Mouse (Mus musculus) neural tube, embryonic 12.5 days (tissue): ENCODE measurements around the gene Col16a1. TPM values are rescaled to one million over a fixed set of nuclear protein-coding genes. Genes with fewer than 3 reads are reported as not detected.

ENCODE experiments used
- ATAC-seq: fragments of 200-750 bp; cut with Nextera tagmentation; 2 replicates; pipeline ENCODE4 v1.8.0; 2017; ENCODE audit warnings: low read depth, mild to moderate bottlenecking, moderate TSS enrichment, moderate library complexity; ENCODE audit not compliant: low FRiP score
- H3K27ac ChIP-seq: fragments of 300-500 bp; sonication (generic); 2 replicates; pipeline ENCODE4 v1.5.1; 2016
- H3K27me3 ChIP-seq: fragments of 300-500 bp; sonication (generic); replicated peaks from 2 replicates; pipeline ENCODE4 v1.6.1; 2016; ENCODE audit warnings: mild to moderate bottlenecking
- H3K36me3 ChIP-seq: fragments of 300-500 bp; sonication (generic); 2 replicates; pipeline ENCODE4 v1.6.1; 2016; ENCODE audit warnings: mild to moderate bottlenecking
- H3K4me1 ChIP-seq: fragments of 300-500 bp; sonication (generic); 2 replicates; pipeline ENCODE4 v1.6.1; 2016
- H3K4me2 ChIP-seq: fragments of 300-500 bp; sonication (generic); replicated peaks from 2 replicates; pipeline ENCODE4 v1.6.1; 2016; ENCODE audit warnings: mild to moderate bottlenecking
- H3K4me3 ChIP-seq: fragments of 300-500 bp; sonication (generic); 2 replicates; pipeline ENCODE4 v1.5.1; 2016
- H3K9ac ChIP-seq: fragments of 300-500 bp; sonication (generic); 2 replicates; pipeline ENCODE4 v1.6.1; 2016; ENCODE audit warnings: mild to moderate bottlenecking
- H3K9me3 ChIP-seq: fragments of 300-500 bp; sonication (generic); 2 replicates; pipeline ENCODE4 v1.6.1; 2016; ENCODE audit warnings: mild to moderate bottlenecking
- WGBS: fragments of 180-500 bp; shearing (Covaris S2); methylation state at CpG from one replicate; pipeline ENCODE4 v1.1.7; 2016; 5-methylcytosine and 5-hydroxymethylcytosine counted together
- polyA plus RNA-seq: library from polyadenylated mRNA; unstranded; fragments of >200 nt; fragmentation: Nextera tagmentation; extraction: Ambion mirVana; gene quantifications from 2 replicates; pipeline ENCODE4 v1.2.1, GENCODE M21; 2016

Gene Col16a1
- polyA plus RNA-seq, 1 experiment from 2014 or later: 12.7 TPM

GRCm38 (mm10) chr4:130140992-130141402, 93.4 kb downstream of the Col16a1 start:
- H3K27ac ChIP-seq: no peak overlapping the region
- 46% methylated on average over 9 of the region's 9 CpGs for WGBS
- ATAC-seq: no peak

DNA sequence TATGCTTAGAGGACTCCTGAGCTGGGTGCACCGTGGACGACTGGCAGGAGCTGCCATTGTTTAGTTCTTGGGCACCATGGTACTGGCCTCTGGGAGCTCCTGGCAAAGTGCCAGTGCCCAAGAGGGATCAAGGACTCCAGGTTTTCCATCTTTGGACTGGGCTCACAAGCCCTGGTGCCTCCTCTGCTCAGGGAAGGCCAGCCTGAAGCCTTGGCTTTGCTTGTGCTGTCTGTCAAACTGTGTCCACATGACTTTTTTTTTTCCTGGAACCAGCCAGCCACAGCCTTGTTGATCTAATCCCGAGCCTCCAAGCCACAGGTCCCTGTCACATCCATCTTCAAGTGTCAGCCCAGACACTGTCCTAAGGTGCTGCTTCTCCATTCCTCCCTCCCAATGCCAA, 94.1 kb downstream of the Col16a1 start:
- Histone ChIP-seq H3K9ac (no peak overlapping the region), H3K27me3 (peaks cover 52% of the 10 kb centered on the region)
- 57% methylated on average over 3 of the region's 3 CpGs for WGBS

More at GRCm38 (mm10) chr4:130140992-130141402, 93.4 kb downstream of the Col16a1 start:
- H3K4me3 ChIP-seq: no peak overlapping the region
- H3K4me2 ChIP-seq: peak overlapping the region; percentile 16; the same call in 1 of the 2 replicates
- H3K4me1 ChIP-seq: peaks cover 27% of the 10 kb centered on the region
- no peaks in the 10 kb centered on the region for H3K36me3 ChIP-seq
- no peaks in the 10 kb centered on the region for H3K9me3 ChIP-seq
- no peak overlapping the region for H3K9ac ChIP-seq
- peaks cover 56% of the 10 kb centered on the region for H3K27me3 ChIP-seq

DNA sequence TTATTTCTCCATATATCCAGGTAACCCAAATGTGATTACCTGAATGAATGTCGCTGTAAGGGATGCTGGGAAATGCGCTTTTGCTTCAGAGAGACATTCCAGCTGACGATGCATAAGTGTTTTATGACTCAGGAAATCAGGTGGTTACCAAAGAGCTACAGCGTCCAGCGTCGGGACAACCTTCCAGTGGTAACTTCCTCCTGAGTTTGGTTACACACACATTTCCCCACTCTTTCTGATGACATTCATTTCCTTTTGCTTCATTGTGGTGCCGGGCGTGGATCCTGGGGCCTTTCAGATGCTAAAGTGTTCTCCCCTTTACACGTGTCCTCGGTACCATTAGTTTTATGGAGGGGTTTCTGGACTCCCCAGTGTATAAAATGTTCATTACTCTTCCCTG, 100.8 kb downstream of the Col16a1 start:
- no peak overlapping the region for H3K4me3 ChIP-seq
- ATAC-seq: no peak
- WGBS: 73% methylated on average over 10 of the region's 10 CpGs
- no peaks in the 10 kb centered on the region for H3K4me1 ChIP-seq
- H3K9ac ChIP-seq: no peak overlapping the region
- no peaks in the 10 kb centered on the region for H3K36me3 ChIP-seq
- no peak overlapping the region for H3K27ac ChIP-seq
- no peak overlapping the region for H3K4me2 ChIP-seq
- peaks cover 11% of the 10 kb centered on the region for H3K27me3 ChIP-seq
- no peaks in the 10 kb centered on the region for H3K9me3 ChIP-seq

More for the DNA sequence above, 94.1 kb downstream of the Col16a1 start:
- H3K4me3 ChIP-seq: no peak overlapping the region
- ATAC-seq: no peak
- no peaks in the 10 kb centered on the region for H3K36me3 ChIP-seq
- H3K9me3 ChIP-seq: no peaks in the 10 kb centered on the region
- no peak overlapping the region for H3K4me2 ChIP-seq
- H3K4me1 ChIP-seq: peaks cover 27% of the 10 kb centered on the region
- no peak overlapping the region for H3K27ac ChIP-seq

Other genes with a start within 250 kb of the Col16a1 start
- gene Ptp4a2, start 236.6 kb upstream of the Col16a1 start, polyA plus RNA-seq: 336 and 342 TPM in 2 replicates
- gene Spocd1, start 118.6 kb upstream of the Col16a1 start, polyA plus RNA-seq: not detected in 2 replicates
- gene Adgrb2, start 63.0 kb upstream of the Col16a1 start, polyA plus RNA-seq: 9.1 and 11.1 TPM in 2 replicates
- gene Pef1, start 54.7 kb downstream of the Col16a1 start, polyA plus RNA-seq: 64.8 and 66.7 TPM in 2 replicates
- gene Hcrtr1, start 91.5 kb downstream of the Col16a1 start, polyA plus RNA-seq: 0.52 and 0.62 TPM in 2 replicates
- gene Tinagl1, start 127.3 kb downstream of the Col16a1 start, polyA plus RNA-seq: 5.0 and 5.5 TPM in 2 replicates
- gene Gm853, start 174.6 kb downstream of the Col16a1 start, polyA plus RNA-seq: not detected in 2 replicates
- 61.3 and 71.6 TPM in 2 replicates for gene Serinc2, start 231.4 kb downstream of the Col16a1 start, polyA plus RNA-seq